Mouse (Mus musculus) heart, adult 2 months (tissue): ENCODE data around the gene Grin2b.

Experiments
- CTCF ChIP-seq: fragments of 200-600 bp; IDR thresholded peaks from 2 replicates; pipeline ENCODE4 v1.8.1; 2022; ENCODE audit warnings: antibody characterized with exemption, mild to moderate bottlenecking, moderate library complexity
- POLR2A ChIP-seq: fragments of 200-500 bp; IDR thresholded peaks from 2 replicates; pipeline ENCODE4 v1.6.1; 2011; ENCODE audit warnings: mild to moderate bottlenecking, low read depth, low read length, control low read depth; ENCODE audit not compliant: insufficient read depth

DNA sequence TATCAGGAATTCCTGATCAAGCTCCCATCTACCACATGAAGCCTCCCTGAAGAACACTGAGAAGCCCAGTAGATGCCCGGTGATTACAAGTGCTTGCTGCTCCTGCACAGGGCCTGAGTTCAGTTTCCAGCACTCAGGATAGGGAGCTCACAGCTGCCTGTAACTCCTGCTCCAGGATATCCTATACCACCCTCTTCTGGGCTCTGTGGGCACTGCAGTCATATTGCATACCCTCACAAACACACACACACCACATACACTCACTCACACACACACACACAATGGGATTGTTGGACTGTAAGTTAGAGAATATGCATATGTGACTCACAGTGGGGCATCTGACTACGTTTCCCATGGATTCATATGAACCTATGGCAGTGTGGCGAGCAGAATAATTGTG lies 55.9 kb downstream of the Grin2b start:
- TF ChIP-seq POLR2A: no peak
- TF ChIP-seq CTCF: no peak
